Mouse (Mus musculus) adrenal gland, adult 18-20 months (tissue): ENCODE data around the gene D930020B18Rik. TPM values are rescaled to one million over a fixed set of nuclear protein-coding genes. Genes with fewer than 3 reads are reported as not detected.

Experiments used
- microRNA-seq, 2 experiments: library from miRNA; unstranded; fragments of <30 nt; microRNA quantifications; one replicate each; pipeline ENCODE4 v1.2.0; 2021; ENCODE audit warnings: borderline number of aligned reads in 2 of 2
- total RNA-seq, 2 experiments: library from RNA; stranded (reverse); gene quantifications; 1 replicate in 1 of 2; 2 replicates in 1 of 2; pipeline ENCODE4 v1.2.3; 2021

The D930020B18Rik gene
- total RNA-seq, 2 experiments from 2014 or later: not detected

Small RNA genes lying within 50 kb of the gene (microRNA-seq; reads per million reads assigned to microRNA genes)
- 0 reads per million in 2 experiments for gene Gm24330

Other genes with a start within 250 kb of the D930020B18Rik start
- 10 to 100 TPM; 39.2 to 44.8 TPM for gene Rassf3, start 165.2 kb upstream of the D930020B18Rik start, total RNA-seq
- gene Tbk1, start 54.8 kb upstream of the D930020B18Rik start, total RNA-seq: 10 to 100 TPM; 36.7 to 47.6 TPM
- gene Xpot, start 15.3 kb upstream of the D930020B18Rik start, total RNA-seq: 10 to 100 TPM; 53.8 to 73.0 TPM
- 1 to 10 TPM; 5.4 to 9.3 TPM for gene BC048403, start 98.3 kb downstream of the D930020B18Rik start, total RNA-seq